Mouse (Mus musculus) heart, postnatal 0 days (tissue): ENCODE measurements around the gene Tbc1d1. TPM values are rescaled to one million over a fixed set of nuclear protein-coding genes. Genes with fewer than 3 reads are reported as not detected.

ENCODE experiments used
- ATAC-seq: fragments of 200-750 bp; cut with Nextera tagmentation; 2 replicates; pipeline ENCODE4 v1.8.0; 2017; ENCODE audit warnings: low read depth, moderate number of reproducible peaks, moderate library complexity; ENCODE audit not compliant: insufficient read depth
- DNase-seq: peaks from one replicate; pipeline ENCODE4 v3.0.0-alpha.2; 2016; ENCODE audit warnings: low spot score
- H3K27ac ChIP-seq: fragments of 300-500 bp; sonication (generic); 2 replicates; pipeline ENCODE4 v1.5.1; 2014; ENCODE audit warnings: low read depth, mild to moderate bottlenecking
- H3K27me3 ChIP-seq: fragments of 300-500 bp; sonication (generic); 2 replicates; pipeline ENCODE4 v1.6.1; 2014; ENCODE audit warnings: low read length, mixed read lengths; ENCODE audit not compliant: control insufficient read depth, insufficient read depth
- H3K36me3 ChIP-seq: fragments of 300-500 bp; sonication (generic); replicated peaks from 2 replicates; pipeline ENCODE4 v1.6.1; 2014; ENCODE audit warnings: low read length, mixed read lengths; ENCODE audit not compliant: control insufficient read depth, insufficient read depth
- H3K4me1 ChIP-seq: fragments of 300-500 bp; sonication (generic); 2 replicates; pipeline ENCODE4 v1.6.1; 2014; ENCODE audit warnings: antibody characterized with exemption; ENCODE audit not compliant: control insufficient read depth, insufficient read depth
- H3K4me2 ChIP-seq: fragments of 300-500 bp; sonication (generic); 2 replicates; pipeline ENCODE4 v1.6.1; 2014; ENCODE audit warnings: low read depth, mild to moderate bottlenecking, low read length, moderate library complexity
- H3K4me3 ChIP-seq: fragments of 300-500 bp; sonication (generic); 2 replicates; pipeline ENCODE4 v1.5.1; 2014; ENCODE audit warnings: low read depth, low read length
- H3K9ac ChIP-seq: fragments of 300-500 bp; sonication (generic); replicated peaks from 2 replicates; pipeline ENCODE4 v1.6.1; 2014; ENCODE audit warnings: low read depth, low read length, mixed read lengths
- H3K9me3 ChIP-seq: fragments of 300-500 bp; sonication (generic); replicated peaks from 2 replicates; pipeline ENCODE4 v1.6.1; 2016; ENCODE audit warnings: low read length; ENCODE audit not compliant: control insufficient read depth
- CTCF ChIP-seq: IDR thresholded peaks from 2 replicates; pipeline ENCODE4 v1.5.1; 2016; ENCODE audit warnings: antibody characterized with exemption, control low read depth, low read depth
- EP300 ChIP-seq: IDR thresholded peaks from 2 replicates; pipeline ENCODE4 v1.6.1; 2016; ENCODE audit warnings: antibody characterized with exemption, low read depth
- WGBS: fragments of 180-500 bp; shearing (Covaris S2); extraction: QIAGEN DNeasy Blood & Tissue Kit; methylation state at CpG from one replicate; pipeline ENCODE4 v1.1.7; 2014; 5-methylcytosine and 5-hydroxymethylcytosine counted together
- polyA plus RNA-seq: library from polyadenylated mRNA; unstranded; fragments of >200 nt; fragmentation: Nextera tagmentation; extraction: Ambion mirVana; gene quantifications from 2 replicates; pipeline ENCODE4 v1.2.1, GENCODE M21; 2015
- total RNA-seq: library from RNA; depleted of rRNA; stranded (reverse); fragments of >200 nt; gene quantifications from 2 replicates; pipeline ENCODE4 v1.2.3, GENCODE M21; 2014; ENCODE audit warnings: low replicate concordance

Gene Tbc1d1
- total and polyA plus RNA-seq, 2 experiments from 2014 or later: 22.4 to 55.4 TPM

DNA sequence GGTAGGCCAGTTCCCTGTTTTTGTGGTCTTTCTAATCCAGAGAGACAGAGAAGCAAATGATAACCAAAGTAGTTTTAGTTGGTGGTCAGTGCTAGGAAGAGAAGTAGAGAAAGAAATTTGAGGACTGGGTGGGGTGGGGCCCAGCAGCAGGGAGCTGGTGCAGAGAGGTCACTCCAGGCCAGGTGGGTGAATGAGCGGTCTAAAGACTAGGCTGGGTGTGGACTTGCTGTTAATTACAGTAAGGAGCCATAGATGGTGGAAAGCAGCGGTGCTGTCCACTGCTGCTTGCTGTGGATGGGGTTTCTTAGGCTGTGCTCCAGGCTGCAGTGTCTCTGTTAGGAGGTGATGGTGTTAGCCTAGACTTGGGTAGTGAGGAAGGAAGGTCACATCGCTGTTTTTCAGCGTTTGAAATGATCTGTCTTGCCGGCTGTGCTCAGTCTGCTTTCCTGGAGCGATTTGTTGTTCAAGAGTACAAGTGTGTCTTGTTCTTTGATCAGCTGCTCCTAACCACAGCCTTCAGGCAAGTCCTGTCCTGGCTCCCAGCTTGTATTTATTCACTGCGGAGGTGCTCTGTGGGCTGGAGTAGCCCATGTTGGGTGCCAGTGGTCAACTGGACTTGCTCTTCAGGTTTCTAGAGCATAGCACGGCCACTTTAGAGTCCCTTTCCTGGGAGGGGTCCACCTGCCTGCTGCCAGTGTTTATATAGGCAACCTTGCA lies 78.3 kb downstream of the Tbc1d1 start:
- Histone ChIP-seq H3K4me2 (no peak overlapping the region), H3K9ac (no peak overlapping the region), H3K36me3 (no peaks in the 10 kb centered on the region), H3K27me3 (no peaks in the 10 kb centered on the region), H3K4me1 (peaks cover 45% of the 10 kb centered on the region), H3K4me3 (no peak overlapping the region), H3K27ac (no peak overlapping the region), H3K9me3 (no peaks in the 10 kb centered on the region)
- no peak for TF ChIP-seq EP300
- no peak for TF ChIP-seq CTCF
- no peak for DNase-seq
- WGBS: 52% methylated on average over 8 of the region's 8 CpGs
- no peak for ATAC-seq

- H3K36me3 ChIP-seq: no peaks in the 10 kb centered on the region
- DNase-seq (no peak), ATAC-seq (no peak)
- no peak overlapping the region for H3K9ac ChIP-seq
- no peak overlapping the region for H3K4me3 ChIP-seq
- no peak overlapping the region for H3K27ac ChIP-seq
- no peak for TF ChIP-seq CTCF
- TF ChIP-seq EP300: no peak
- no peak overlapping the region for H3K4me2 ChIP-seq
- H3K4me1 ChIP-seq: peaks cover 47% of the 10 kb centered on the region
- 94% methylated on average over 3 of the region's 3 CpGs for WGBS
- no peaks in the 10 kb centered on the region for H3K27me3 ChIP-seq
- H3K9me3 ChIP-seq: no peaks in the 10 kb centered on the region
Observed at GRCm38 (mm10) chr5:64235250-64235649, 79.1 kb downstream of the Tbc1d1 start.

- Histone ChIP-seq H3K27me3 (no peaks in the 10 kb centered on the region), H3K27ac (peak overlapping the region; percentile 24), H3K4me2 (no peak overlapping the region; the same call in 1 of the 2 replicates), H3K36me3 (no peaks in the 10 kb centered on the region), H3K4me1 (peaks cover 60% of the 10 kb centered on the region), H3K4me3 (no peak overlapping the region), H3K9ac (no peak overlapping the region), H3K9me3 (no peaks in the 10 kb centered on the region)
- TF ChIP-seq EP300 (no peak), CTCF (no peak)
- WGBS: 24% methylated on average over 7 of the region's 7 CpGs
- no peak for ATAC-seq
- no peak for DNase-seq
Observed at GRCm38 (mm10) chr5:64236561-64236960, 80.5 kb downstream of the Tbc1d1 start.

- no peak for DNase-seq
- 32% methylated on average over 1 of the region's 1 CpGs for WGBS
- H3K27ac ChIP-seq: no peak overlapping the region
- no peaks in the 10 kb centered on the region for H3K9me3 ChIP-seq
- H3K4me2 ChIP-seq: no peak overlapping the region
- no peak overlapping the region for H3K9ac ChIP-seq
- H3K27me3 ChIP-seq: no peaks in the 10 kb centered on the region
- TF ChIP-seq CTCF: no peak
- no peak for TF ChIP-seq EP300
- no peaks in the 10 kb centered on the region for H3K36me3 ChIP-seq
- H3K4me3 ChIP-seq: no peak overlapping the region
- no peak for ATAC-seq
- H3K4me1 ChIP-seq: peaks cover 64% of the 10 kb centered on the region
Observed at GRCm38 (mm10) chr5:64237263-64237662, 81.2 kb downstream of the Tbc1d1 start.

DNA sequence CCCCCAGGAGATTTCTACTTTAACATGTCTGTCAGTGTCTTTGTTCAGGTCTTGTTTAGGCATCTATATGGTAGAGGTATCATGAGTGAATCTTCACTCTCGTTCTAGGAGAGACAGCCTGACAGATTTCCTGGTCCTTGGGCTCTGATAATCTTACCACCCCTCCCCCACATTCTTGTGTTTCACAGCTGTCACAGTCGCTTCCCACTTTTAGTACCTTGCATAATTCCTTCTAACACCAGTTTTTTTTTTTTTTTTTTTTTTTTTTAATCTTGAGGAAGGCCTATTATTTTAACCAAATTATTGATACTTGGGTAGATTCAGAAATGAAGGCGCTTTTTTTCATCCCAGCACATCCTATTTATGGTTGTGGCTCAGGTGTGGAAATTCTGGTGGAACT lies 81.6 kb downstream of the Tbc1d1 start:
- no peak overlapping the region for H3K4me3 ChIP-seq
- TF ChIP-seq CTCF (no peak), EP300 (no peak)
- H3K4me2 ChIP-seq: no peak overlapping the region
- no peaks in the 10 kb centered on the region for H3K36me3 ChIP-seq
- no peak overlapping the region for H3K9ac ChIP-seq
- no peak for DNase-seq
- H3K27me3 ChIP-seq: no peaks in the 10 kb centered on the region
- no peak for ATAC-seq
- H3K9me3 ChIP-seq: no peaks in the 10 kb centered on the region
- no peak overlapping the region for H3K27ac ChIP-seq
- WGBS: 60% methylated on average over 3 of the region's 3 CpGs
- H3K4me1 ChIP-seq: peaks cover 68% of the 10 kb centered on the region
